Mouse (Mus musculus) thymus, postnatal 0 days (tissue): ENCODE measurements around the gene Trim10. TPM values are rescaled to one million over a fixed set of nuclear protein-coding genes. Genes with fewer than 3 reads are reported as not detected.
A peak's percentile ranks its signal among the peaks of the same experiment; 100 is the strongest.

Source experiments
- DNase-seq: peaks from one replicate; pipeline ENCODE4 v3.0.0-alpha.2; 2015; ENCODE audit warnings: low spot score
- polyA plus RNA-seq: library from polyadenylated mRNA; unstranded; fragments of >200 nt; fragmentation: Nextera tagmentation; extraction: Ambion mirVana; gene quantifications from 2 replicates; pipeline ENCODE4 v1.2.1, GENCODE M21; 2015

Trim10 gene
- polyA plus RNA-seq, 1 experiment from 2014 or later: 0.09 TPM

- no peak for DNase-seq
These were observed 38.9 kb downstream of the Trim10 start for GRCm38 (mm10) chr17:36908235-36908634.

GRCm38 (mm10) chr17:36909802-36910201, 40.4 kb downstream of the Trim10 start:
- DNase-seq: no peak

DNA sequence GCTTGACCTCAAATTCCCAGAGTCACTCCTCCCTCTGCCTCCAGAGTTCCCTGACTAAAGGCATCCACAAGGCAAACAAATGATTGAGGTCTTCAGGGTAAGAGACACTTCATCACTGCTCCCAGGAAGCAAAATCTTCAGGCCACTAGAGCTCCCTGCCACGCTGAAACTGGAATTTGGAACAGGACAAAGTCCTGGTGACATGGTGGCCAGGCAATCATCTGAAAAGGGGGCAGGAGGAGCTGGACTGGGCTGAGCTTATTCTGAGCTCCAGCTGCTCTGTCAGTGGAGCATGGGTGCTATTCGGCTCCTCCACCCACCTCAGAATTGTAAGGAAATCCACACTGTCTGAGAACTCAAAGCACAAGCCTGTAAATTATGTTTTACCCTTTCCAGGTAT, 42.7 kb downstream of the Trim10 start:
- DNase-seq: no peak

GRCm38 (mm10) chr17:36914108-36914507, 44.7 kb downstream of the Trim10 start:
- peak; percentile 72 for DNase-seq

- peak; percentile 63 for DNase-seq
These were observed 45.7 kb downstream of the Trim10 start for GRCm38 (mm10) chr17:36915076-36915475.

GRCm38 (mm10) chr17:36920239-36920638, 50.9 kb downstream of the Trim10 start:
- no peak for DNase-seq

- no peak for DNase-seq
These were observed 53.3 kb downstream of the Trim10 start for GRCm38 (mm10) chr17:36922715-36923114.

DNA sequence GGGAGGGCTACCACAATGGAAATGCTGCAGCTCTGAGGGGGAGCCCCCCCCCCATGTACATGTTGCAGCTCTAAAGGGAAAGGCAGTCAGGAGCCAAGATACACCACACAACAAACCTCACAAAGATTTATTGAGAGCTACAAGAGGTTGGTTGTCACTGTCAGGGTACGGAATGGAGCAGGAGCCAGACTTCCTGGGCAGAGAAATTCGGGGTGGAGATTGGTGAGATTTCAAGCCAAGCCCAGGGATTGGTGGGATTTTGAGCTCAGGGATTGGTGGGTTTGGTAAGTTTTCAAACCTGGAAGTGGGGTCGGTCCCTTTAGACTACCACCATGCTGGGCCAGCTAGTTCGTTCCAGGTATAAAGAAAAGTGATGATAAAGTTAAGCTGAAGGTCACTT, 54.1 kb downstream of the Trim10 start:
- no peak for DNase-seq

Other genes starting within 250 kb of the Trim10 start
- 0.12 TPM in 1 of 2 replicates, not detected in the other for gene H2-M9, start 226.9 kb upstream of the Trim10 start, polyA plus RNA-seq
- gene H2-M1, start 197.4 kb upstream of the Trim10 start, polyA plus RNA-seq: 0.22 TPM in 1 of 2 replicates, not detected in the other
- gene H2-M10.5, start 96.7 kb upstream of the Trim10 start, polyA plus RNA-seq: 0.61 and 0.82 TPM in 2 replicates
- gene H2-M10.6, start 57.4 kb upstream of the Trim10 start, polyA plus RNA-seq: not detected in 2 replicates
- gene Trim26, start 32.4 kb upstream of the Trim10 start, polyA plus RNA-seq: 17.9 and 19.9 TPM in 2 replicates
- 0.08 and 0.09 TPM in 2 replicates for gene Trim15, start 2.4 kb upstream of the Trim10 start, polyA plus RNA-seq
- 0.16 and 0.28 TPM in 2 replicates for gene Trim40, start 20.5 kb downstream of the Trim10 start, polyA plus RNA-seq
- gene Trim31, start 28.5 kb downstream of the Trim10 start, polyA plus RNA-seq: 0.16 and 0.19 TPM in 2 replicates
- gene Rnf39, start 73.3 kb downstream of the Trim10 start, polyA plus RNA-seq: 0.42 and 0.45 TPM in 2 replicates
- gene Ppp1r11, start 82.2 kb downstream of the Trim10 start, polyA plus RNA-seq: 145 and 162 TPM in 2 replicates
- gene Znrd1, start 89.0 kb downstream of the Trim10 start, polyA plus RNA-seq: 121 and 135 TPM in 2 replicates
- 5.4 and 5.9 TPM in 2 replicates for gene Znrd1as, start 89.0 kb downstream of the Trim10 start, polyA plus RNA-seq
- gene 2410137M14Rik, start 111.7 kb downstream of the Trim10 start, polyA plus RNA-seq: not detected in 2 replicates
- gene H2-M5, start 120.0 kb downstream of the Trim10 start, polyA plus RNA-seq: 0.09 and 0.10 TPM in 2 replicates
- 3.4 and 3.9 TPM in 2 replicates for gene Zfp57, start 131.6 kb downstream of the Trim10 start, polyA plus RNA-seq
- gene Mog, start 153.8 kb downstream of the Trim10 start, polyA plus RNA-seq: not detected in 2 replicates
- gene Gabbr1, start 176.4 kb downstream of the Trim10 start, polyA plus RNA-seq: 2.4 and 6.8 TPM in 2 replicates
- gene Olfr90, start 218.9 kb downstream of the Trim10 start, polyA plus RNA-seq: not detected in 2 replicates
- gene Olfr91, start 228.7 kb downstream of the Trim10 start, polyA plus RNA-seq: not detected in 2 replicates